Mouse (Mus musculus): Measurements from ENCODE around the gene Ubtf. TPM values are rescaled to one million over a fixed set of nuclear protein-coding genes. Genes with fewer than 3 reads are reported as not detected.

Ubtf gene
- total RNA-seq, 4 experiments from 2014 or later = 106 to 122 (median 120) TPM

- DNase-seq (ENCODE audit: low spot score in 2 of 2) = no peak
Measured at GRCm38 (mm10) chr11:102268520-102269244, 50.9 kb downstream of the Ubtf start, which contains the start of gene Asb16. Gene Asb16, plus strand, starts transcription at chr11:102268743.

DNA sequence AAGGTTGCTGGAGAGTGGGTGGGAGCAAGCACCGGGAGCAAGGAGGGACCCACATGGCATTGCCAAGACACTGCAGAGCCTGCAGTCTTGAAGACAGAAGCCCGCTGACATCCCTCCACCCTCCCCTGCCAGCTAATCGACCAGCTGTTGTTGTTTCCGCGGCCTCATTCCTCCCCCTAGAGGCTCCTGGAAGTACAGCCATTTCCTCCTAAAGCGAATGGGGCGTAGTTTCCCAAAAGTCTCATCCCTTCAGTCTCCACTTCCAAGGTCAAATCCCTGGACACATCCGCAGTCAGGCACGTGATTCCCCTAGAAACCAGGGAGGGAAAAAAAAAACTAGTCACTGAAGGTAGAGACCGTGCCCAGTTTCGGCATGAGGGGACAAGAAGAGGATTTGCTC lies 52.1 kb downstream of the Ubtf start:
- peak; percentile 52 to 76 for DNase-seq (ENCODE audit: low spot score in 2 of 2)

- no peak for DNase-seq (ENCODE audit: low spot score in 2 of 2)
Measured at GRCm38 (mm10) chr11:102266631-102267355, 52.7 kb downstream of the Ubtf start.

GRCm38 (mm10) chr11:102265816-102266215 lies 53.7 kb downstream of the Ubtf start:
- no peak for DNase-seq (ENCODE audit: low spot score in 2 of 2)

DNA sequence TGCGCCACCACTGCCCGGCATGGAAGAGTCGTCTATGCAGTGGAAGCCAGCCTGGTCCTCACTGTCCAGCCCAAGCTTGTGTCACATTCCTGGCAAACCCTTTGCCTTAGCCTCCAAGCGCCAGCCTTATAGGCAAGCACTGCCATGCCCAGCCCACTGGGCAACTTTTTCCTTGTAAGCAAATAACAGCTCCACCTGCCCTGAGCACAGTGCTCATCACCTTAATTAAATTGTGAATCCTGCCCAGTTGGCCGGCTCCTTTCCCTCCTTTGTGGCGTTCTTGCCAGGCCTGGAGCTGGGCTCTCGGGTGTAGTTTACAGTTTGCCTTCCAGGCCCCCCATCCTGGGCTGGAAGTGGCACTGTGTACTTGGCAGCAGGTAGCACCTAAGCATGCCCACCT lies 56.3 kb downstream of the Ubtf start:
- no peak for DNase-seq (ENCODE audit: low spot score in 2 of 2)

GRCm38 (mm10) chr11:102258521-102258920 lies 61.0 kb downstream of the Ubtf start:
- no peak for DNase-seq (ENCODE audit: low spot score in 2 of 2)

DNA sequence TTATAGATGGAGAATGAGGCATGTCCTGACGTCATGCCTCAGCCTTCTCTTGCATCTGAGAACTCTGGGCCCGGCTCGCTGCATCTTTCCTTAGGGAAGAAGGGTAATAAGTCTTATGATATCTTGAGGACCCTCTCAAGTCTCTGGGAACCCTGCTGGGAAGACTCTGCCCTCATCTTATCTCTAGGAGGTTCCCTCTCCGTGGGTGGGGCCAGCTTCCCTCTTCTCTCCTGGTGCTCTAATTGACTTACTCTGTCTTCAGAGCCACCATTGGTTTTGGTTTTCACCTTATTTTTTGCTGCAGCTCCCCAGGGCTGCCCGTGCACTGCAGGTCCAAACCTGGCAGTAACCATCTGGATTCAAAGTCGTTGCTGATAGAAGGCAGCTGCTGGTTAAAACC lies 61.4 kb downstream of the Ubtf start:
- DNase-seq (ENCODE audit: low spot score in 2 of 2) = no peak

GRCm38 (mm10) chr11:102257514-102257913 lies 62.0 kb downstream of the Ubtf start:
- no peak for DNase-seq (ENCODE audit: low spot score in 2 of 2)

Other genes with a start within 250 kb of the Ubtf start
- 100 to 1,000 TPM; 118 to 152 (median 135) TPM for gene Mpp2, start 231.2 kb downstream of the Ubtf start, total RNA-seq (2022)
- gene Ppy, start 218.4 kb downstream of the Ubtf start, total RNA-seq (2022) = not detected
- not detected for gene Pyy, start 211.9 kb downstream of the Ubtf start, total RNA-seq (2022)
- gene Nags, start 174.2 kb downstream of the Ubtf start, total RNA-seq (2022) = under 1 TPM in 1 of 4 experiments, not detected in 3; 0.29 TPM
- gene Tmem101, start 163.3 kb downstream of the Ubtf start, total RNA-seq (2022) = 10 to 100 TPM; 22.6 to 27.3 (median 25.1) TPM
- gene Lsm12, start 134.4 kb downstream of the Ubtf start, total RNA-seq (2022) = 10 to 100 TPM; 53.5 to 61.6 (median 58.8) TPM
- 10 to 100 TPM; 66.0 to 74.2 (median 70.4) TPM for gene G6pc3, start 130.1 kb downstream of the Ubtf start, total RNA-seq (2022)
- 100 to 1,000 TPM; 219 to 252 (median 232) TPM for gene Hdac5, start 89.6 kb downstream of the Ubtf start, total RNA-seq (2022)
- 1 to 10 TPM in 1 of 4 experiments, under 1 TPM in 3; 0.62 to 1.2 (median 0.64) TPM for gene BC030867, start 70.9 kb downstream of the Ubtf start, total RNA-seq (2022)
- 1 to 10 TPM; 2.1 to 2.4 (median 2.2) TPM for gene Asb16, start 51.0 kb downstream of the Ubtf start, total RNA-seq (2022)
- gene Tmub2, start 34.8 kb downstream of the Ubtf start, total RNA-seq (2022) = 10 to 100 TPM; 61.4 to 72.0 (median 67.7) TPM
- 100 to 1,000 TPM; 153 to 169 (median 157) TPM for gene Atxn7l3, start 23.1 kb downstream of the Ubtf start, total RNA-seq (2022)
- gene Slc4a1, start 46.5 kb upstream of the Ubtf start, total RNA-seq (2022) = under 1 TPM in 2 of 4 experiments, not detected in 2; 0.10 to 0.11 TPM
- 100 to 1,000 TPM; 420 to 453 (median 428) TPM for gene Rundc3a, start 73.7 kb upstream of the Ubtf start, total RNA-seq (2022)
- gene Slc25a39, start 88.2 kb upstream of the Ubtf start, total RNA-seq (2022) = 10 to 100 TPM; 62.0 to 72.4 (median 64.6) TPM
- gene Grn, start 110.6 kb upstream of the Ubtf start, total RNA-seq (2022) = 100 to 1,000 TPM in 2 of 4 experiments, 10 to 100 TPM in 2; 61.9 to 191 (median 114) TPM
- gene Fam171a2, start 127.9 kb upstream of the Ubtf start, total RNA-seq (2022) = 10 to 100 TPM; 77.6 to 94.7 (median 85.7) TPM
- gene Itga2b, start 150.4 kb upstream of the Ubtf start, total RNA-seq (2022) = 1 to 10 TPM; 1.1 to 3.2 (median 2.7) TPM
- 10 to 100 TPM; 49.2 to 66.6 (median 52.9) TPM for gene Gpatch8, start 236.7 kb upstream of the Ubtf start, total RNA-seq (2022)

All from layer of hippocampus, adult 8-10 months (tissue).